Mouse (Mus musculus) lung, adult 2 months (tissue): ENCODE measurements around the gene Trim46. TPM values are rescaled to one million over a fixed set of nuclear protein-coding genes. Genes with fewer than 3 reads are reported as not detected.

Source experiments
- DNase-seq: peaks from one replicate; pipeline ENCODE4 v3.0.0; 2022
- H3K4me1 ChIP-seq: fragments of 200-500 bp; 2 replicates; pipeline ENCODE4 v1.6.1; 2011; ENCODE audit warnings: low read length; ENCODE audit not compliant: control insufficient read depth, insufficient read depth
- H3K4me3 ChIP-seq: fragments of 200-500 bp; replicated peaks from 2 replicates; pipeline ENCODE3; 2011; ENCODE audit warnings: low read depth, mild to moderate bottlenecking, control low read depth, low read length; ENCODE audit errors: extremely low read depth
- CTCF ChIP-seq: fragments of 200-500 bp; IDR thresholded peaks from 2 replicates; pipeline ENCODE4 v1.5.1; 2011; ENCODE audit warnings: mild to moderate bottlenecking, low read length, control low read depth; ENCODE audit not compliant: insufficient read depth
- POLR2A ChIP-seq: fragments of 200-500 bp; IDR thresholded peaks from 2 replicates; pipeline ENCODE4 v1.6.1; 2011; ENCODE audit warnings: low read depth, mild to moderate bottlenecking, control low read depth, low read length, borderline replicate concordance; ENCODE audit errors: extremely low read depth
- WGBS: fragments of 180-500 bp; shearing (Covaris S2); methylation state at CpG from one replicate; pipeline ENCODE4 v1.1.7; 2018; 5-methylcytosine and 5-hydroxymethylcytosine counted together
- polyA plus RNA-seq: library from polyadenylated mRNA; depleted of rRNA; stranded (reverse); fragments of >200 nt; gene quantifications from 2 replicates; pipeline ENCODE4 v1.2.3, GENCODE M21; 2012; rRNA removed

Trim46 gene
- polyA plus RNA-seq: 11.0 and 11.8 TPM in 2 replicates

DNA sequence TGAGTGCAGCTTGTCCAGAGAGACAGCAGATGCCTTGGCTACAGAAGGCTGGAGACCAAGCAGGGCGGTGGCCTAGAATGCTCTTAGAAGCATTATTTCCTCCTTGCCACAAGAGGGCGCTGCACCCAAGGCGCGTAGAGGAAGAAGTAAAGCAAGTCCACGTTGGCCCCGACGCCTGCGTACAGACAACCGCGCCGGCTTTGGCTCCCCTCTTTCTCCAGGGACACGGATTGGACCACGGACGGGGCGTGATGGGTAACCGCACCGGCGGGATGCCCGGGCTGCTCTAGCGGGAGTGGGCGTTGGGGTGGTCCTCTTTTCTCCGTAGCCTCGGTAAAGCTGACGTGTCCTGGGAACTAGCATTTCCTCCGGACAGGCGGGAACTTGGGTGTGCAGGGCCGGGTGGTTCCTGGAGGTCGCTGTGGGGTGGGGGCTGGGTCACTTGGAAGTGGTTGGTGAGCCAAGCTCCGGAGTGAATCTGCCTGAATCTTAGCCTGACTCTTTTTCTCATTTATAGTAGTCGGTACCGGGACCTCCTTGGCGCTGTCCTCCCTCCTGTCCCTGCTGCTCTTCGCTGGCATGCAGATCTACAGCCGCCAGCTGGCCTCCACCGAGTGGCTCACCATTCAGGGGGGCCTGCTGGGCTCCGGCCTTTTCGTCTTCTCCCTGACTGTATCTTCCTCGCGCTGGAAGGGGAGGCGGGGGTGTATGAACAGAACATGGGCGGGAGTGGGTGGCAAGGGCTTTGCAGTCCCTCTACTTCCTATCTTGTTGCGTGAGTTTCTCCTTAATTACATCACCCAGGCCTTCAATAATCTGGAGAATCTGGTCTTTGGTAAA lies at the start of gene Trim46:
Gene Trim46, minus strand, starts transcription at position 49 of the 840 bp plus-strand sequence.
- H3K4me1 ChIP-seq: peaks cover 17% of the 10 kb centered on the region
- under 1% methylated on average over 42 of the region's 42 CpGs for WGBS
- TF ChIP-seq CTCF: peak; percentile 96
- TF ChIP-seq POLR2A: peak; percentile 65; the same call in 1 of the 2 replicates
- peak within 1 kb of the TSS; percentile 82 for H3K4me3 ChIP-seq
- DNase-seq: peak; percentile 88

DNA sequence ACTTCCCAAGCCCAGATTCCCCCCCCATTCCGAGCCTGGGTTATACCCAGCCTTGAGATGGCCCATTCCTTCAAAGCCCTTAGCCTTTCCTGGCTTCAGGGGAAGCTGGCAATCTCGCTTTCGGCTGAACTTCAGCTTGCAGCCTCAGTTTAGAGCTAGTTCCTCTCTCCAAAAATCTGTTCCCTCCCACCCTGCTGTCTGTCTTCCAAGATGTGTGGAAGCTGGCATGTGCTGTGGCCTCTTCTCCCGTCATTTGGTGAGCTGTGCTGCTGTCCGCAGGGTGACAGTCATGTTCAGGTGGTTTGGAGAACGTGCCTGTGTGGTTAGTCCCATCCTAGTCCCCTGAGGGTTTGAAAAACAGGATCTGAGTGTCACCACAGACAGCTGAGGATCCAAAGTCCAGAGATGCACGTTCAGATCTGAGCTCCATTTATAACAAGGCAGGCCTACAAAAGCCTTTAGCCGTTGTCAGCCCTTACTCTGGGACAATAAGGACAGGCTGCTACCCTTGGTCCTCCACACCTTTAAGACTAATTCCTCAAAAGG lies 49.6 kb upstream of the Trim46 start:
- no peak for DNase-seq
- peaks cover 6% of the 10 kb centered on the region; the same call in 1 of the 2 replicates for H3K4me1 ChIP-seq
- TF ChIP-seq CTCF (no peak), POLR2A (no peak)
- H3K4me3 ChIP-seq: no peak overlapping the region
- WGBS: 77% methylated on average over 8 of the region's 8 CpGs

DNA sequence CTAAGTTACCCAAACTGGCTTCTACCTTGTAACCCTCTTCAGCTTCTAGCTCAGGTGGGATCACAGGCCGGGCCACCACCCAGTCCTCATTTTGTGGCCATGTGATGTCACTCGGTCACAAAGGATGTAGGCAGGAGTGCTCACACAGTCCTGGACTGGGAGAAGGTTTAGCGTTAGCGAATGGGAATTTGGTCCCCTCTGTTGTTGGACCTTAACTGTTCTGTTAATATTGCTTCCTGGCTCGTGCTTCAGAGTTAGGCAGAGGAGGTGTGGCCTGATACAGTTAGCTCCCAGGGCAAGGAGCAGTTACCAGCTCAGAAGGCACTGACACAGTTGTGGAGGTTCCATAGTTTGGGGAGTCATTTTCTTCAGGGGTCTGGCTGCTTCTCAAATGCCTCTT lies 48.1 kb upstream of the Trim46 start:
- TF ChIP-seq CTCF (no peak), POLR2A (no peak)
- Histone ChIP-seq H3K4me1 (peaks cover 2% of the 10 kb centered on the region; the same call in 1 of the 2 replicates), H3K4me3 (no peak overlapping the region)
- 82% methylated on average over 5 of the region's 5 CpGs for WGBS
- no peak for DNase-seq

DNA sequence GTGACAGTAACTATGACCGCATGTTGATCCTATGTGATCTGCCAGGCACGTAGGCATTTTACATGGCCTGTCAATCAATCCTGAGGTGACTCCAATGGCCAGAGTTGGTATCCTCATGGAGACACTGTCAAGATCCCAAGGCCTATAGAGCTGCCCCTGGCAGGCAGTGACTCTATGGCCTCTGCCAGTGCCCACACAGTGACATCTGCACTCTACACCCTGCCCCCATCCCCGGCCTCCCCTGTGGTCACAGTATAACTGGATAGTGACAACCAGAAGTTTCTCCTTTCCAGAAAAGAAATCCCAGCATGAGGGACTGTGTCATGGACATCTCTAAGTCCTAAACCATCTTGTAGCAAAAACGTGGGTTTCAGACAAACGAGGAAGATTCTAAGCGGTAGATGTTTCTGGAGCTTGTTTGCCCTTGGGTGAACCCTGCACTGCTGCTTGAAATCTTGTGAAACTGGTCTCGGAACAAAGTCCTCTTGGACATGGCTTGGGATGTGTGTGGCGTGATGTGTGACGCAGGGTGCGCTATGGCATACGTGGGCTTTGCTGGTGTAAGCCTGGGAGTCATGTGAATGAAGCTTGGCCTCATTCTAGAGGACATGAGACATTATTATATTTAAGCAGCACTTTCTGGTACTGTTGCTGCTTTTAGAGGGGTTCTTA lies 47.3 kb upstream of the Trim46 start:
- WGBS: 87% methylated on average over 11 of the region's 11 CpGs
- no peak for DNase-seq
- 0 out of 2 replicates have a peak, but pooled peaks cover 2% of the 10 kb centered on the region for H3K4me1 ChIP-seq
- no peak overlapping the region for H3K4me3 ChIP-seq
- TF ChIP-seq CTCF (no peak), POLR2A (no peak)

DNA sequence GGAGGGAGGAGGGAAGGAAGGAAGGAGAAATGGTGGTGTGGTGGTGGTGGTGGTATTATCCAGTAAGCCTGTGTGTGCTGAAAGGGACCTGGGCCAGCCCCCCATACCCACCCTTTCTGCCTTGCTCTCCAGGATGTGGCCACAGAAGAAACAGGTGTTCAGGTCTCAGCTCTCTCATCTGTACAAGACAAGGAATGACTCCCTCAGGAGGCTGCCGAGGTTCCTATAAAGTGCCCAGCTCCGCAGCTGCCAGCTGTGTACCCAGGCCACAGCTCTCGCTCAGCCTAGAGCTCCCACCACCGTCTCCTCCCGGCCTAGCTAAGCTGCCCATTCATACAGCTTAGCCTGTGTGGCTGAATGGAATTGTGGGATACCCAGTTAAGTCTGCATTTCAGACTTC lies 46.2 kb upstream of the Trim46 start:
- Histone ChIP-seq H3K4me1 (0 out of 2 replicates have a peak, but pooled peaks cover 2% of the 10 kb centered on the region), H3K4me3 (no peak overlapping the region)
- no peak for DNase-seq
- TF ChIP-seq CTCF: no peak
- no peak for TF ChIP-seq POLR2A
- WGBS: 63% methylated on average over 5 of the region's 5 CpGs

DNA sequence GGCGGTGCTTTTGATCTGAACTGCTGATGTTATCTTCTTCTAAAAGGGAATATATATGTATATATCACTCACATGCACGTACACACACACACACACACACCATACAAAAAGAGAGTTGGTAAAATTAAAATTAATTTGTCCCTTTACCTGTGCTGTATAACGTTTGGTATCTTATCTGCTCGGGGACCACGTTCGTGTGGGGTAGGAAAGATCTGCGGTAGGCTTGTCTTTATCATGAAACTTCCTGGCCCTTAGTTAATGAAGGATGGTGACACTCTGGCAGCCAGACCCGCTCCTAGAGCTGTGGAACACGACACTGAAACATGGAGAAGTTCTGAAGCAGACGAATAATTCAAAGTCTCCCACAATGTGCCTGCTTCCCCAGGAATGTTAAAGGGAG lies 45.8 kb upstream of the Trim46 start:
- no peak for TF ChIP-seq POLR2A
- TF ChIP-seq CTCF: no peak
- WGBS: 58% methylated on average over 10 of the region's 10 CpGs
- Histone ChIP-seq H3K4me1 (peaks cover 2% of the 10 kb centered on the region; the same call in 1 of the 2 replicates), H3K4me3 (no peak overlapping the region)
- no peak for DNase-seq

DNA sequence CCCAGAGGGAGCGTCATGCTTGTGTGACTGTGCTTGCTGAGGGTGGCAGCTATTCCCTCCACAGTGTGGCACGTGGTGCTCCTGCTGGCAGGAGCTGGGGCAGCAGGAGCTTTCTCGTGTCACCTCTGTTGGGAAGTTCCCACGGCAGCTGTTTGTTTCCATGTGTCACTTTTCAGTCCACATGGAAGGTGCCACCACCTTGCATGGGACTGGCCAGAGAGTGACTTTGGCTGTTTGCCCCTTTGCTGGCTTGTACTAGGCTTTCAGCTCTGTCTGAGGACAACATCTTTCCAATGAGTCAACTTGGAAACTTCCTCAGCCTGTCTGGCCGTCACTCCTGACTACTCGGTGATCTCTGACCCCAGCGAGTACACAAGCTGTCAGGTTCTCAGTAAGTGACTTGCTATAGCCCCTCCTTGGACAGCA lies 42.4 kb upstream of the Trim46 start:
- DNase-seq: no peak
- TF ChIP-seq POLR2A (no peak), CTCF (0 out of 2 replicates have a peak, but pooled peaks have one; percentile 3)
- 25% methylated on average over 7 of the region's 7 CpGs for WGBS
- Histone ChIP-seq H3K4me3 (no peak overlapping the region), H3K4me1 (no peaks in the 10 kb centered on the region; the same call in 1 of the 2 replicates)

DNA sequence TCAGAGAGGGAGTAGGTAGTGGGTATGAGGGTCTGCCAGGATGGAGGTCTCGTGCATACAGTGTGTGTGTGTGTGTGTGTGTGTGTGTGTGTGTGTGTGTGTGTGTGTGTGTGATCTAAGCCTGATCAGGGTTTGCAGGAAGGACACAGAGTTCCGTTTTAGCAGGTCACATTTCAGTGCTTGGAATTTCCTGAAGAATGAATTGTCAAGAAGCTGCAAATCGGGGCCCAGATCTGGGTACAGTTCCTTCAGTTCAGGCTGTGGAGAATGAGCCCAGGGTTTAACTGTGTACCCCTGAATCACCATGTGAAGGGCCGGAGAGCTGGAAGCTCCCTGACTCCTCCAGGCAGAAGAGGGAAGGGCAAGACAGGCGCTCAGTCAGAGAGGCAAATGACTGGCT lies 41.2 kb upstream of the Trim46 start:
- no peak overlapping the region for H3K4me3 ChIP-seq
- TF ChIP-seq POLR2A (no peak), CTCF (no peak)
- no peak for DNase-seq
- 41% methylated on average over 5 of the region's 5 CpGs for WGBS
- no peaks in the 10 kb centered on the region; the same call in 1 of the 2 replicates for H3K4me1 ChIP-seq

DNA sequence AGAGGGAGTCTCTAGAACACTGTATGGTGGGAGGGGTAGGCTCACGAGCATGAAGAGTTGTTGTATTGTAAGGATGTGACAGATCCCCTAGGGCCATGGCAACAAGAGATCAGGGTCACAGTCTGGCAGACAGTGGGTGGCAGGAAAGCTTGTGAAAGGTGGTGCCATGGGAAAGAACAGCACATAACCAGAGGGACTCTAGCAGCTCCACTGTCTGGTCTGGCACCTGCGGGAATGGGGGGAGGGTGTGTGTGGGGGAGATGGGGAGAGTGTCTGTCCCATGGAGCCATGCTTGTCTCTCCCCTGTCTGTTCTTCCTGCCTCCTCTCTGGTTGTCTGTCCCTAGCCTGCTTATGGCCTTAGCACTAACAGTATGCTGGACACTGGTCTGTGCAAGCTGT lies 39.4 kb upstream of the Trim46 start:
- H3K4me1 ChIP-seq: peaks cover 3% of the 10 kb centered on the region
- no peak for TF ChIP-seq POLR2A
- TF ChIP-seq CTCF: no peak
- 68% methylated on average over 2 of the region's 2 CpGs for WGBS
- no peak for DNase-seq
- H3K4me3 ChIP-seq: no peak overlapping the region

DNA sequence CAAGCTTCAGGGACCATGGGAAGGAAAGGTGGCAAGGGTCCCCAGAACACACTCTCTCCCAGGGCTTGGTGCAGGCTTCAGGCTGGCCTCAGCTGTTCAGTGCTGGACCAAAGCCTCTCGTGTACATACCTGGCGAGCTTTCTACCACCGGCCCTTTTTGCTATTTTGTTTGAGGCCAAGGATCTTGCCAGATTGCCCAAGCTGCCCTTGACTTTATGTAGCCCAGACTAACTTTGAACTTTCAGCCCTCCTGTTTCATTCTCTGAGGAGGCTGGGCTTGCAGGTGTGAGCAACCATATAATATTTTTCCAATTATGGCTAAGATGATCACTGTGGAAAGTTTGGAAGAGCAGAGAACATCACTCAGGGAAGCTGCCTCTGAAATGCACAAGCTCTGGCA lies 38.2 kb upstream of the Trim46 start:
- no peak overlapping the region for H3K4me3 ChIP-seq
- DNase-seq: no peak
- peaks cover 5% of the 10 kb centered on the region for H3K4me1 ChIP-seq
- WGBS: 67% methylated on average over 3 of the region's 3 CpGs
- TF ChIP-seq CTCF (no peak), POLR2A (no peak)
